Mouse (Mus musculus): Measurements from ENCODE around the gene Snrpc. TPM values are rescaled to one million over a fixed set of nuclear protein-coding genes. Genes with fewer than 3 reads are reported as not detected.
A peak's percentile ranks its signal among the peaks of the same experiment; 100 is the strongest.

Gene Snrpc
- total RNA-seq, 1 experiment from 2014 or later, result 87.9 TPM

- peak; percentile 35 for DNase-seq
These were observed 18.4 kb upstream of the Snrpc start for GRCm38 (mm10) chr17:27819521-27819970.

GRCm38 (mm10) chr17:27819971-27820567, 17.9 kb upstream of the Snrpc start:
- peak; percentile 62 for DNase-seq

GRCm38 (mm10) chr17:27820568-27821406, 17.2 kb upstream of the Snrpc start, which contains the start of gene D17Wsu92e:
TSS of gene D17Wsu92e (minus strand) at chr17:27820648.
- DNase-seq, result peak; percentile 98

GRCm38 (mm10) chr17:27821407-27822338, 16.3 kb upstream of the Snrpc start:
- DNase-seq, result peak; percentile 54

GRCm38 (mm10) chr17:27823142-27823905, 14.6 kb upstream of the Snrpc start:
- DNase-seq, result no peak

GRCm38 (mm10) chr17:27824941-27825340, 13.0 kb upstream of the Snrpc start:
- DNase-seq, result no peak

- DNase-seq, result no peak
These were observed 12.4 kb upstream of the Snrpc start for GRCm38 (mm10) chr17:27825539-27825938.

- DNase-seq, result peak; percentile 80
These were observed 11.7 kb upstream of the Snrpc start for GRCm38 (mm10) chr17:27825984-27826905.

- peak; percentile 51 for DNase-seq
These were observed 11.0 kb upstream of the Snrpc start for GRCm38 (mm10) chr17:27826908-27827383.

- DNase-seq, result no peak
These were observed 10.4 kb upstream of the Snrpc start for GRCm38 (mm10) chr17:27827511-27827910.

- no peak for DNase-seq
These were observed 7.5 kb upstream of the Snrpc start for GRCm38 (mm10) chr17:27830411-27830810.

- peak; percentile 94 for DNase-seq
These were observed 1.7 kb downstream of the Snrpc start for GRCm38 (mm10) chr17:27839469-27840252.

GRCm38 (mm10) chr17:27848351-27848750, 10.4 kb downstream of the Snrpc start:
- no peak for DNase-seq

GRCm38 (mm10) chr17:27851076-27851475, 13.1 kb downstream of the Snrpc start:
- peak; percentile 32 for DNase-seq

- peak; percentile 90 for DNase-seq
These were observed 18.4 kb downstream of the Snrpc start, which contains the start of gene Uhrf1bp1 for GRCm38 (mm10) chr17:27856265-27856797. TSS of gene Uhrf1bp1 (plus strand) at chr17:27856441.

GRCm38 (mm10) chr17:27856798-27857648, 19.1 kb downstream of the Snrpc start:
- peak; percentile 66 for DNase-seq

GRCm38 (mm10) chr17:27857649-27858475, 19.9 kb downstream of the Snrpc start:
- DNase-seq, result no peak

All from adrenal gland, postnatal 25 days (tissue).